Mouse (Mus musculus): Measurements from ENCODE around the gene Gm17268.
A peak's percentile ranks its signal among the peaks of the same experiment; 100 is the strongest.

Gm17268 gene

DNA sequence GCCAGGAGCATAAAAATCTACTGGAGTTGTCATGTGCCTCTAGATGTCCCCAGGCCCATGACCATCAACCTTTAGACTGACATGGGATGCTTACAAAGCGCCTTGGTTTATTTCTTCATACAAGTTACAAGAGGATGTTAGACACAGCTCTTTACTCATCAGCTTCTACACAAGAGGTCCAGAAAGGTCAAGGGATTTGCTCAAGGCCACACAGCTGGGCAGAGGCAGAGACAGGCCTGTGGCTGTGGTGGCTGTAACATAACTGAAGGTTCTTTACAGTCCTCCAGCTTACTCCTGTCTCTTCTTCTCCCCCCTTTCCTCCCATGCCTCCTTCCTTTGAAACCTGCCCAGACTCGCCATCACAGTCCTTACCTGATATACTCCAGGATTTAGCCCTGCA is 8.2 kb downstream of the Gm17268 start:
- no peak for DNase-seq

DNA sequence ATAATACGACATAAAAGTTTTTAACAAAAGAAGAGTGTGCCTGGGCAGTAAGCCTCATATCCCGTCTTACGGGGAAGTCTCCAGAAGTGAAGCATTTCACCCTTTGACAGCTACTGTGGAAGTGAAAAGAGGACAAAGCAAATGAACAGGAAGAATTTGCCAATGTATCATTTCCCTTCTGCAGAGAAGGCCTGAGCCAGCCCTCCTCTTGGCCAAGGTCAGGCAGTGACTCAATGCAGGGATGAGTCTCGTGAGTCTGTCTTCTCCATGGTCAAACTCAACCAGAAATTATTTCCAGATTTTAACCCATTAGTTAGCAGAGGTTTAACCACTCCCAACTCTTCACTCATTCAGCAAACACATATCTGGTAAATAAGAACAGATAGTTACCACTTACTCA is 14.6 kb downstream of the Gm17268 start:
- no peak for DNase-seq

DNA sequence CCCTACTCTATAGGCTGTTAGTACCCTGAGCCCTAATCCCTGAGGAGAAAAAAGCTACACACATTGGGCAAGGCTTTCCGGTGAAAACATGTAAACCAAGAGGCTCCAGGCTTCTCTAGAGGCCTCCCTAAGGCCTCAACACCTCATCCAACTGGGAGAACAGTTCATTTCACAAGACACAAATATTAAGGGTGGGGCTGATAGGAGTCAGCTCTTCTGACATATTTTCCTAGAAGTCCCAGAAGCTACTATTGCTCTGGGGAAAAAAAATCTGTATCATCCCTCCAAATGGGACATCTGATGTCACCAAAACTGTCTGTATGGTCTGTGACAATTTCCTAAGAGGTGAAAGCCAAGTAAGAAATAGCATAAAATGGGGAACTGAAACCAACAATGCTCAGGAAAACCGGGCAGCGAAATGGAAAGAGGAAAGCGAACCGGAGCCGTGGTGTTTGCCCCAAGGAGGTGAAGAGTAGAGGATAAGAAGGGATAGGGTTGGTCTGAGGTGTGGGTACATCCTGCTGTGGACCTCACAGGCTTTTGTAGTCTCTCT is 15.8 kb downstream of the Gm17268 start:
- no peak for DNase-seq

- no peak for DNase-seq
Observed at GRCm38 (mm10) chr11:82021406-82021805, 17.0 kb downstream of the Gm17268 start.

GRCm38 (mm10) chr11:82019793-82020192 is 18.6 kb downstream of the Gm17268 start:
- DNase-seq: no peak

GRCm38 (mm10) chr11:82019389-82019788 is 19.0 kb downstream of the Gm17268 start:
- no peak for DNase-seq

DNA sequence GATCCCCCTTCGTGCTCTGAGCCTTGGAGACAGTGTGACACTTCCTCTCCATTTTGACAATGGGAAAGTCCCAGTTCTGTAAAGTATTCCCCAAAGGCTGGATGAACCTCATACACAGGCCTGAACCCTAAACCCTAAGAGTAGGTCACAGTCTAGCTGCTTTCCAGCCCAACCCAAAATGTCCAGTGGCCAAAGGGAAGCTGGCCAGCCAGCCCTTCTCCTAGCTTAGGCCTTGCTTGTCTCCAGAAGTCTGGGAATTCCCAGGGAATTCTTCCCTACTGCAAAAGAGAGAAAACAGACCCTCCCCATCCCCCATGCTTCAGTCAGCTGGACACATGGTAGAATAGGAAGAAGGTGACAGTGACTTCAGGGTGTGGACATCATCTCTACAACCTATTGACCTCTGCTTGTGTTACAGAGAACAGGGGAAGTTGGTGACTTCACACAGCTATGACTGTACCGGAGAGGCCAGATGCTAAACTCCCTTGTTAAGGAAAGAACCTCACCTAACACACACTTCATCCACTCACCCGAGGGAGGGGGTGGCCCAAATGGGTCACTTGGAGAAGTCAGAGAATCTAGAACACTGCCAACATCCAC is 22.1 kb downstream of the Gm17268 start:
- no peak for DNase-seq

DNA sequence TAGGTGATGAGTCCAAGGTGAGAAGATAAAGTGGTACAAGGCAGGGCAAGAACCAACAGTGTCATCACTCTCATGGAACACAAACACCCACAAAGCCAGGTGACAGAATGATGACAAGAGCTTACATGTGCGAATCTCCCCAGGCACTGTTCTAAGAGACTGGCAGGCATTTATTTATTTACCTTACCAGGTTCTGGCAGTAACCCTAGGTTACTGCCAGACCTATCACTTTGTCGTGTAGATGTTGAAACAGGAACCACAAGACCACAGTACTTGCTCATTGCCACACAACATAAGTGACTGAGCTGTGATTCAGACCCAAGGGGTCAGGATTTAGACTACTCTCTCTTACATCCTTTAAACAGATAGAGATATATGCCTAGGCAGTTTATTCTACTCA is 23.3 kb downstream of the Gm17268 start:
- DNase-seq: no peak

- DNase-seq: no peak
Observed at GRCm38 (mm10) chr11:82013756-82014155, 24.6 kb downstream of the Gm17268 start.

DNA sequence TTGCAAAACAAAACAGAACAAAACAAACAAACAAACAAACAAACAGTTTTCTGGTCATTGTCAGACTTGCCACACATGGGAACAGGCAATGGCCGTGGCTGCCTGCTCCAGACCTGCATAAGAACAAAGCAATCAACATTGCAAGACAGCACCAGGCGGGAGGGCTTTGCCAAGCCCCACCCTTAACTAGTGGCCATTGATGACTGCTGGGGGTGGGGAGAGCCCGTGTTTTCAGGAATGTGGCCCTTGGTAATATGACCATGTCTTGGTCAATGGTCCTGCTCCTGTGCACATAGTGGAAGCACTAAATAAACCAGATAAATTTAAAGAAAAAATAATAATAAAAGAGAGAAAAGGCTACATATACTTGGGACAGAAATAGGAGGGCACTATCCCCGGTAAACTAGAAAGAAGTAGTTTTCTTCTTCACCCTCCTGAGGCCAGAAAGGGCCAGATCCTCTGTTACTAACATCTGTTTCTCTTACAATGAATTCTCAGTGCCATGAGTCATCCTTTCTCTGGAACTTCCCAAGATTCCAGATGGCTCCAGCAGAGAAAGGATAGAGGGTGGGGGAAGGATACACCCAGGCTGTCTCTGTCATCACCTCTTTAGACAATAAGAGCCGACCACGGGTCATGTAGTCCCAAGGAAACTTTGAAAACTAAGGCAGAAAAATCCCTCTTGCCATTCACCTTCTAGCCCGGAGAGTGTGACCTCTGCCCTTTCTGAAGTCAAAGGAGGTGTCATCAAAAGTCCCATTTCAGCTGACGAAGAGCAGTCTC is 26.8 kb downstream of the Gm17268 start:
- DNase-seq: no peak

DNA sequence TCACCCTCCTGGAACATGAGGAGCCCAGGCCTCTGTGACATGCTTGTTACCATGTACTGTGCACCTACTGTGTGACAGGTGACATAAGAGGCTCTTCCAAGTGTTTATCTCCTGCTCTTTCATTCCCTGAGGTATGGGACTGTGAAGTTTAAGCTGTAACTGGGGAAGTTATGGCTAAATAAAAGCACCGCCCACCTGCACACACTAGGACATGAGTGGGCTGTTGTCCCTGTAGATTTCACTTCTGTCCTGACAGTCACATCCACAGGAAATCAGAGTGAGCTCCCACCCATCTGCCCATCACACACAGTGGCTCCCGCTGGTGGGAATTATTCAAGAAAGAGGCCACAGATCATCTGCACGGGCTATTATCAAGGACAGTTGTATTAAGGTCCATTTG is 28.2 kb downstream of the Gm17268 start:
- no peak for DNase-seq

DNA sequence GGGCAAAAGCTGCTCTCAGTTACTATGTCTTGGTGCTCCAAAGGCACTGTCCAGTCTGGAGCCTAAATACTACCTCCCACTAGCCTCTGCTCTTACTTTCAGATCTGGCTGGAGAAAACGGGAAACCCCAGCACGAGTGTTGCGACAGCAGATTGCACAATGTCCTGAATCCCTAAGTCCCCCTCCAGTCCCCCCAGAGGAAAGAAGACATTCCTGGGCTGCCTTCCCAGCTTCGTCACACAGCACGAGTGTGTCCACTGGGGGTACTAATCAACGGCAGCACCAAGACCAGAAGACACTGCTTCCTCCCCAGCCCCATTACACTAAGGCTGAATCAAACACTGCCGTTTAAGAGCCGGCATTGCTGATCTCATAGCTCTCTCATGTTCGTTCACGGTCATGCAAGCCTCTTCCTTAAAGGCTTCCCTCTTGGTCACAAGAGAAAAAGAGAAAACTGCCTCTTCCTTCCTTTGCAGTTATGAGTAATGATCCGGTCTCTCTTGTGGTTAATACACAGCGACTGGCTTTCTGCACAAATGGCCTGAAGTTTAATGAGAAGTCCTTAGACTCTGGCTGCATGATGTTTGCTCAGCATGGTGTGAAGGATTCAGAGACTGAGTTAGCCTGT is 31.5 kb downstream of the Gm17268 start:
- DNase-seq: peak; percentile 78

DNA sequence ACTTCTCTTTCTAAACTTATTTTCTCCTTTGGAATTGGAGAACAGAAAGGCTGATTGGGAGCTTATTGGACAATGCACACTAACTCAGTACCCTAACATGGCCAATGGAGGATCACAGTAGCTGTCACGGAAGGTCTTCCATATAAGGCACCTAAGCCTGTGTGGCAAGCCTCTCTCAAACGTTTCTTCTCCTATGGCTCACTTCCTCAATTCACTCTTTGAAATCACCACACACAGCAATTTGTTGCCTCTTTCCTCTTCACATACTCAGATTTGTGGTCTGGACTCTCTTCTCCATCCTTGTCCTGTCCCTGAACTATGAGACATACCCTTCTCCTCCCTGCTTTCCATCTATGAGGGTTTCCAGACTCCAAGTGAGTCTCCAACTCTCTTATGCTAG is 33.6 kb downstream of the Gm17268 start:
- no peak for DNase-seq

- DNase-seq: no peak
Observed at GRCm38 (mm10) chr11:82000581-82000980, 37.8 kb downstream of the Gm17268 start.

GRCm38 (mm10) chr11:81999469-81999868 is 38.9 kb downstream of the Gm17268 start:
- DNase-seq: no peak

DNA sequence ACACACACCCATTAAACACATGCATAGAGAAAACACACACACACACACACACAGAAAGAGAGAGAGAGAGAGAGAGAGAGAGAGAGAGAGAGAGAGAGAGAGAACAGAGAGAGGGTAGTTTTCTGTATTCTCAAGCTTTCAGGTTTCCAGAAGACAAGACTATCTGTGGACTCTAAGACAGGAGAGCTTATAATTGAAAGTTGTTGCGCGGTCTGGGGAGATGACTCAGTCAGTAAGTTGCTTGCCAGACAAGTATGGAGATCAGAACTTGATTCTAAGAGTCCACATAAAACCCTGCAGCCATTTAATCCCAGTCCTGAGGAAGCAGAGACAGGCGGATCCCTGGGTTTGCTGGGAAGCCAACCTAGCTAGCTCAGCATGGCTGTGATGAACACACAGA is 39.7 kb downstream of the Gm17268 start:
- DNase-seq: no peak

DNA sequence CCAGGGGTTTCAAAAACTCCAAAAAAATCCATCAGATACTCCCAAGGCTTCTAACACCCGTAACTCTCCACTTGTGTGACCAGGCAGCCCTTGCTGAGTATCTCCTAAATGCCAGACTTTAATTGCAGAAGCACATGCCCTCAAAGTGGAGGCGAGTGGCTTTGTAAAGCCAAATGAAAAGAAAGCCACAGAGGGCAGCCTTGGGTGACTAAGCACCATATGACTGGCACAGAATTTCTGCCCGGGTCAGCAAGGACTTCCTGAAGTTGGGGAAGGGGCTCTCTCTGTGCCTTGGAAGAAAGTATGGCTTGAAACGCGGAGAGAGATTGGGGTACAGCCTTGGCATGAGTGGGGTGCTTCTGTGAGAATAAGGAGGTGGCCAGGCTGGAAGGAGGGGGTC is 41.3 kb downstream of the Gm17268 start:
- no peak for DNase-seq

DNA sequence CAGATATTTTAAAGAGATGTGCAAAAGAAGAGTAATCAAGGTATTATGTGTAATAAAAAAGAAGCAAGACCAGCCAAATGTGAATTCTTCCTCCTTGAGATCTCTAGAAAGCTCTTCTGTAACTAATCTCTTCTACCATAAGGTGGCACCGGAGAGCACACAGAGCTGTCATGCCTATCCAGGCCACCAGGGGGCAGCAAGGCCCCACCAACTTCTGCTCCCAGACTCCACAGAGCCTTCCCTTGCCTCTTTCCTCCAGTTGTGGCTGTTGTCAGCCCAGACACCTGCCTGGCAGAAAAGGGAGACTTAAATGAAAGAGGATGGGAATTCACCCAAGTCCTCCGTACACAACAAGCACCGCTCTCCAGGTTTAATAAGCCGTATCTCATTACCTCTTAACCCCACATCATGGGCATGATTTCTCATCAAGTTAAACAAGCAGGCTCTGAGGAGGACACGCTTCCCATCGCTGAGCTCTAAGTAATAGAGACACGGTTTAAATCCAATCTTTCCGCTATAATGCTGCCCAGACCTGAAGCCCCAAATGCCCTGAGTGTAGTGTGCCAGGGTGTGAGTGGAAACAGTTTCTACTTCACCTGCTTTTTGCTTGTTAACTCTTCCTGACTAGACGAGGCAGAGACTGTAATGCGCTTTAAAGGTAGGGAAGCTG is 42.1 kb downstream of the Gm17268 start:
- peak; percentile 74 for DNase-seq

DNA sequence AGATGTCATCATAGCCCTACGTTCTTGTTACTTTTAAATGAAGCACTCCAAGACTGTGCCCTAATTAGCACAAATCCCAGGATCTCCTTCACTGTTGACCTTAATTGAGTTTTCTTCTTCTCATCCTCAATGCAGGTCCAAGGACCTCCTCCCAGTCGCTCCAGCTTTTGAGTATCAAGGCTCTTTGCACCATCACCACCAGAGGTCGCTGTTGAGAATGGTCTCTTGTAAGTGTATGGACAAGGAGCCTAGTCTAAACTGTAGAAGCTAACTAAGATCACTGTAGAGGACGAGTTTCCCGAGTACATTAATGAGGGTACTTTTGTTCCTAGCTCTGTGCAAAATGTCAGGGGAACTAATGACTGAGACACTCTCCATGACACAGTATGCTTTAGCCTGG is 55.2 kb downstream of the Gm17268 start:
- DNase-seq: peak; percentile 74

DNA sequence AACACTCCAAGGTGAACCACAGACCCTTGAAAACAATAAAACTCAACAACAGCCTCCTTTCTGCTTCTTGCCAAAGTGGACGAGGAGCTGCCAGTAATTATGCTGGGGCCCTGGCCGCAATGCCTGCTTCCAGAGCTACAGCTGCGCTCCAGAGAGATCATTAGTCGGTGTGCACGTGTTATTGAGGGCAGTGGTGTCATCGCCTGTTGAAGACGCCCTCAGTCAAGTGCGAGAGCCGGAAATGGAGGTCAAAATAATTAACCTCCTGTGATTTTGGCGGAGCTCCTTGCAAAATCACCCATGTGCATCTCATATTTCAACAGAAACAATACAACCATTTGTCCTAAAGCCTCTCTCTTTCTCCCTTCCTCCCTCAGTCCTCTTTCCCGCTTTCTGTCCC is 56.2 kb downstream of the Gm17268 start:
- peak; percentile 21 for DNase-seq

All from kidney, postnatal 10 days (tissue).